Mouse (Mus musculus) bone marrow, adult 2 months (tissue): ENCODE results near the gene Fbxl5.

ENCODE experiments used
- CTCF ChIP-seq: fragments of 200-500 bp; IDR thresholded peaks from 2 replicates; pipeline ENCODE4 v1.5.1; 2011; ENCODE audit warnings: low read length, control low read depth; ENCODE audit not compliant: control insufficient read depth, insufficient read depth
- POLR2A ChIP-seq: fragments of 200-500 bp; IDR thresholded peaks from 2 replicates; pipeline ENCODE4 v1.6.1; 2011; ENCODE audit warnings: low read depth, mild to moderate bottlenecking, control low read depth, low read length, borderline replicate concordance; ENCODE audit not compliant: control insufficient read depth

DNA sequence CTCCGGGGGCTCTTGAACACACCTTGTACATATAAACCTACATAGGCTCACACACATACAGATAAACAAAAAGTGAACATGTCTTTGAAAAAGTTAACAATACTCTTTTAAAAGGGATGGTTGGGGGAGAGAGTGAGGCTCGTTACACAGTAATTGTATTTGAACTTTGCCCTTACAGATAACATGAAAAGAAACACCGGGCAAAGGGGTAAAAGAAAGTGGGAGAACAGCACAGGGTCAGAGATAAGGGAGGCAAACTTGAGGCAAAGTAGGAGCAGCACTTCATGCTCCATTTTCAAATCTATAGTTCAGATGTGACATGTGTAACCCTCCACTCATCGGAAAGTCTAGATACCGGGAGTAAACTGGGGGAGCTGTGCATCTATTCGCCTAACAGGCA is 42.2 kb upstream of the Fbxl5 start:
- TF ChIP-seq CTCF (no peak), POLR2A (no peak)
